Mouse (Mus musculus): ENCODE results near the gene Gpr142. TPM values are rescaled to one million over a fixed set of nuclear protein-coding genes. Genes with fewer than 3 reads are reported as not detected.

Gene Gpr142
- polyA plus RNA-seq, 1 experiment: 0.07 TPM

- H3K4me3 ChIP-seq: peak overlapping the region; percentile 9
- peak in 2 of 3 experiments; percentile 83 to 87 for TF ChIP-seq MYOG (IDR thresholded peaks at IDR 0.05; ENCODE audit: control insufficient read depth in 1 of 3, insufficient read depth in 1 of 3, insufficient read length in 2 of 3, low read depth in 2 of 3)
- no peak for TF ChIP-seq USF1 (IDR thresholded peaks at IDR 0.05; ENCODE audit: low read depth)
- peak in 2 of 3 experiments; percentile 37 to 87 for TF ChIP-seq MYOD1 (IDR thresholded peaks at IDR 0.05; ENCODE audit: control insufficient read depth in 1 of 3, insufficient read length in 2 of 3, low read depth in 2 of 3)
- TF ChIP-seq POLR2A (IDR thresholded peaks at IDR 0.05; ENCODE audit: insufficient read length, low read depth): peak; percentile 66
- TF ChIP-seq POLR2AphosphoS2 (IDR thresholded peaks at IDR 0.05; ENCODE audit: insufficient read length, low read depth): peak; percentile 61
- no peak for TF ChIP-seq CEBPB (IDR thresholded peaks at IDR 0.05; ENCODE audit: insufficient read depth, poor library complexity, severe bottlenecking)
- H3K27me3 ChIP-seq (ENCODE audit: control insufficient read depth, insufficient read depth, insufficient read length): no peaks in the 10 kb centered on the region
- H3K79me2 ChIP-seq (ENCODE audit: control insufficient read depth, insufficient read depth): no peaks in the 10 kb centered on the region
- no peaks in the 10 kb centered on the region for H3K36me3 ChIP-seq (ENCODE audit: control insufficient read depth, insufficient read depth)
- H3ac ChIP-seq (ENCODE audit: control insufficient read depth, insufficient read length): no peak overlapping the region
- H3K4me2 ChIP-seq (ENCODE audit: low read depth): peak overlapping the region; percentile 75
Observed at GRCm38 (mm10) chr11:114793868-114794545, 4.7 kb upstream of the Gpr142 start.

- no peak overlapping the region for H3ac ChIP-seq (ENCODE audit: control insufficient read depth, insufficient read length)
- H3K4me3 ChIP-seq: no peak overlapping the region
- peak overlapping the region; percentile 75 for H3K4me2 ChIP-seq (ENCODE audit: low read depth)
- H3K27me3 ChIP-seq (ENCODE audit: control insufficient read depth, insufficient read depth, insufficient read length): no peaks in the 10 kb centered on the region
- no peaks in the 10 kb centered on the region for H3K36me3 ChIP-seq (ENCODE audit: control insufficient read depth, insufficient read depth)
- peak; percentile 54; the same call in 1 of the 2 replicates for TF ChIP-seq CEBPB (IDR thresholded peaks at IDR 0.05; ENCODE audit: insufficient read depth, poor library complexity, severe bottlenecking)
- no peak for TF ChIP-seq USF1 (IDR thresholded peaks at IDR 0.05; ENCODE audit: low read depth)
- H3K79me2 ChIP-seq (ENCODE audit: control insufficient read depth, insufficient read depth): no peaks in the 10 kb centered on the region
Observed at GRCm38 (mm10) chr11:114794691-114795090, 4.0 kb upstream of the Gpr142 start.

- no peak overlapping the region for H3ac ChIP-seq (ENCODE audit: control insufficient read depth, insufficient read length)
- no peaks in the 10 kb centered on the region for H3K36me3 ChIP-seq (ENCODE audit: control insufficient read depth, insufficient read depth)
- no peaks in the 10 kb centered on the region for H3K27me3 ChIP-seq (ENCODE audit: control insufficient read depth, insufficient read depth, insufficient read length)
- H3K4me2 ChIP-seq (ENCODE audit: low read depth): peak overlapping the region; percentile 75
- H3K4me3 ChIP-seq: no peak overlapping the region
- TF ChIP-seq MYOG (IDR thresholded peaks at IDR 0.05; ENCODE audit: control insufficient read depth in 1 of 3, insufficient read depth in 1 of 3, insufficient read length in 2 of 3, low read depth in 2 of 3) (peak; percentile 83 to 98 (median 95)), TCF3 (IDR thresholded peaks at IDR 0.05; ENCODE audit: insufficient read length, low read depth) (peak; percentile 72), MAX (IDR thresholded peaks at IDR 0.05; ENCODE audit: low read depth) (no peak), CEBPB (IDR thresholded peaks at IDR 0.05; ENCODE audit: insufficient read depth, poor library complexity, severe bottlenecking) (no peak), TCF12 (IDR thresholded peaks at IDR 0.05; ENCODE audit: insufficient read depth, poor library complexity, severe bottlenecking) (peak; percentile 68), POLR2AphosphoS2 (IDR thresholded peaks at IDR 0.05; ENCODE audit: insufficient read length, low read depth) (peak; percentile 14), POLR2A (IDR thresholded peaks at IDR 0.05; ENCODE audit: insufficient read length, low read depth) (peak; percentile 61), USF1 (IDR thresholded peaks at IDR 0.05; ENCODE audit: low read depth) (no peak), MYOD1 (IDR thresholded peaks at IDR 0.05; ENCODE audit: control insufficient read depth in 1 of 3, insufficient read length in 2 of 3, low read depth in 2 of 3) (peak; percentile 81 to 97 (median 97))
- H3K79me2 ChIP-seq (ENCODE audit: control insufficient read depth, insufficient read depth): no peaks in the 10 kb centered on the region
Observed at GRCm38 (mm10) chr11:114795231-114795746, 3.4 kb upstream of the Gpr142 start.

GRCm38 (mm10) chr11:114795848-114796322 lies 2.8 kb upstream of the Gpr142 start, which contains the start of gene Btbd17:
TSS of gene Btbd17 (minus strand) at chr11:114795945.
- H3K4me3 ChIP-seq: no peak within 1 kb of the TSS

GRCm38 (mm10) chr11:114797176-114797575 lies 1.5 kb upstream of the Gpr142 start:
- TF ChIP-seq POLR2AphosphoS2 (IDR thresholded peaks at IDR 0.05; ENCODE audit: insufficient read length, low read depth) (no peak), MYOG (IDR thresholded peaks at IDR 0.05; ENCODE audit: control insufficient read depth in 1 of 3, insufficient read depth in 1 of 3, insufficient read length in 2 of 3, low read depth in 2 of 3) (no peak), USF1 (IDR thresholded peaks at IDR 0.05; ENCODE audit: low read depth) (no peak), REST (IDR thresholded peaks at IDR 0.05; ENCODE audit: insufficient read depth, insufficient read length) (no peak), MAX (IDR thresholded peaks at IDR 0.05; ENCODE audit: low read depth) (no peak), E2F4 (IDR thresholded peaks at IDR 0.05; ENCODE audit: insufficient read depth) (no peak), TCF12 (IDR thresholded peaks at IDR 0.05; ENCODE audit: insufficient read depth, poor library complexity, severe bottlenecking) (no peak), TCF3 (IDR thresholded peaks at IDR 0.05; ENCODE audit: insufficient read length, low read depth) (no peak), CEBPB (IDR thresholded peaks at IDR 0.05; ENCODE audit: insufficient read depth, poor library complexity, severe bottlenecking) (no peak), SRF (IDR thresholded peaks at IDR 0.05; ENCODE audit: control insufficient read depth, insufficient read length, low read depth) (no peak), POLR2A (IDR thresholded peaks at IDR 0.05; ENCODE audit: insufficient read length, low read depth) (no peak), MYOD1 (IDR thresholded peaks at IDR 0.05; ENCODE audit: control insufficient read depth in 1 of 3, insufficient read length in 2 of 3, low read depth in 2 of 3) (no peak)
- Histone ChIP-seq H3K79me2 (ENCODE audit: control insufficient read depth, insufficient read depth) (no peaks in the 10 kb centered on the region), H3K4me3 (no peak overlapping the region), H3K27me3 (ENCODE audit: control insufficient read depth, insufficient read depth, insufficient read length) (no peaks in the 10 kb centered on the region), H3K4me2 (ENCODE audit: low read depth) (no peak overlapping the region), H3K36me3 (ENCODE audit: control insufficient read depth, insufficient read depth) (no peaks in the 10 kb centered on the region), H3ac (ENCODE audit: control insufficient read depth, insufficient read length) (no peak overlapping the region)

More at GRCm38 (mm10) chr11:114795848-114796322, 2.8 kb upstream of the Gpr142 start, which contains the start of gene Btbd17:
- H3K27me3 ChIP-seq (ENCODE audit: control insufficient read depth, insufficient read depth, insufficient read length): no peaks in the 10 kb centered on the region
- peak within 1 kb of the TSS; percentile 75 for H3K4me2 ChIP-seq (ENCODE audit: low read depth)
- no peak within 1 kb of the TSS for H3ac ChIP-seq (ENCODE audit: control insufficient read depth, insufficient read length)
- H3K36me3 ChIP-seq (ENCODE audit: control insufficient read depth, insufficient read depth): no peaks in the 10 kb centered on the region
- H3K79me2 ChIP-seq (ENCODE audit: control insufficient read depth, insufficient read depth): no peaks in the 10 kb centered on the region
- no peak for TF ChIP-seq E2F4 (IDR thresholded peaks at IDR 0.05; ENCODE audit: insufficient read depth)
- no peak for TF ChIP-seq POLR2AphosphoS2 (IDR thresholded peaks at IDR 0.05; ENCODE audit: insufficient read length, low read depth)
- TF ChIP-seq SRF (IDR thresholded peaks at IDR 0.05; ENCODE audit: control insufficient read depth, insufficient read length, low read depth): no peak
- no peak for TF ChIP-seq MYOG (IDR thresholded peaks at IDR 0.05; ENCODE audit: control insufficient read depth in 1 of 3, insufficient read depth in 1 of 3, insufficient read length in 2 of 3, low read depth in 2 of 3)
- TF ChIP-seq MYOD1 (IDR thresholded peaks at IDR 0.05; ENCODE audit: control insufficient read depth in 1 of 3, insufficient read length in 2 of 3, low read depth in 2 of 3): no peak
- TF ChIP-seq POLR2A (IDR thresholded peaks at IDR 0.05; ENCODE audit: insufficient read length, low read depth): no peak
- no peak for TF ChIP-seq CEBPB (IDR thresholded peaks at IDR 0.05; ENCODE audit: insufficient read depth, poor library complexity, severe bottlenecking)
- TF ChIP-seq USF1 (IDR thresholded peaks at IDR 0.05; ENCODE audit: low read depth): no peak
- TF ChIP-seq REST (IDR thresholded peaks at IDR 0.05; ENCODE audit: insufficient read depth, insufficient read length): no peak
- TF ChIP-seq TCF3 (IDR thresholded peaks at IDR 0.05; ENCODE audit: insufficient read length, low read depth): no peak
- TF ChIP-seq MAX (IDR thresholded peaks at IDR 0.05; ENCODE audit: low read depth): no peak
- TF ChIP-seq TCF12 (IDR thresholded peaks at IDR 0.05; ENCODE audit: insufficient read depth, poor library complexity, severe bottlenecking): no peak

Data from myocyte (in vitro differentiated cells).